Mouse (Mus musculus): Measurements from ENCODE around the gene 1700067K01Rik.
"Not testable (repeated sequence)": the region's sequence is repeated elsewhere in the genome, so short reads cannot be mapped to it uniquely, and the experiment has no call there.

Gene 1700067K01Rik

GRCm38 (mm10) chr8:83983222-83983621 lies 18.1 kb upstream of the 1700067K01Rik start:
- not testable (repeated sequence) for DNase-seq (ENCODE audit: low read depth)

GRCm38 (mm10) chr8:83989243-83989642 lies 12.1 kb upstream of the 1700067K01Rik start:
- no peak for DNase-seq (ENCODE audit: low read depth)

DNA sequence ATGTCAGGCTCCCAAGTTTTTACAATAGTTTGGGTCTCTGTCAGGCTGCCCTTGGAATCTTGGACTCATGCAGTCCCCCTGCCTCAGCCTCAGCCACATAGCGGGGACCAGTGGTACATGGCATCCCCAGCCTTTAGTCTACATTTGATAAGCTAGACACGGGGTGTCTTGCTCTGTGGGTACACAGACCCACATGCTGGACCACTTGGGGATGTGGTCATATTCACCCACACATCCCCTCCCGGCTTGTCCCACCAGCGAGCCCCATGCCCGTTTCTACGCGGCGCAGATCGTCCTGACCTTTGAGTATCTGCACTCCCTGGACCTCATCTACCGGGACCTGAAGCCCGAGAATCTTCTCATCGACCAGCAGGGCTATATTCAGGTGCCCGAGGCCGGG lies 11.1 kb upstream of the 1700067K01Rik start:
- DNase-seq (ENCODE audit: low read depth) = no peak

GRCm38 (mm10) chr8:83992488-83992887 lies 8.8 kb upstream of the 1700067K01Rik start:
- DNase-seq (ENCODE audit: low read depth) = no peak

GRCm38 (mm10) chr8:83994030-83994429 lies 7.3 kb upstream of the 1700067K01Rik start:
- no peak for DNase-seq (ENCODE audit: low read depth)

GRCm38 (mm10) chr8:83995973-83996372 lies 5.3 kb upstream of the 1700067K01Rik start:
- DNase-seq (ENCODE audit: low read depth) = no peak

DNA sequence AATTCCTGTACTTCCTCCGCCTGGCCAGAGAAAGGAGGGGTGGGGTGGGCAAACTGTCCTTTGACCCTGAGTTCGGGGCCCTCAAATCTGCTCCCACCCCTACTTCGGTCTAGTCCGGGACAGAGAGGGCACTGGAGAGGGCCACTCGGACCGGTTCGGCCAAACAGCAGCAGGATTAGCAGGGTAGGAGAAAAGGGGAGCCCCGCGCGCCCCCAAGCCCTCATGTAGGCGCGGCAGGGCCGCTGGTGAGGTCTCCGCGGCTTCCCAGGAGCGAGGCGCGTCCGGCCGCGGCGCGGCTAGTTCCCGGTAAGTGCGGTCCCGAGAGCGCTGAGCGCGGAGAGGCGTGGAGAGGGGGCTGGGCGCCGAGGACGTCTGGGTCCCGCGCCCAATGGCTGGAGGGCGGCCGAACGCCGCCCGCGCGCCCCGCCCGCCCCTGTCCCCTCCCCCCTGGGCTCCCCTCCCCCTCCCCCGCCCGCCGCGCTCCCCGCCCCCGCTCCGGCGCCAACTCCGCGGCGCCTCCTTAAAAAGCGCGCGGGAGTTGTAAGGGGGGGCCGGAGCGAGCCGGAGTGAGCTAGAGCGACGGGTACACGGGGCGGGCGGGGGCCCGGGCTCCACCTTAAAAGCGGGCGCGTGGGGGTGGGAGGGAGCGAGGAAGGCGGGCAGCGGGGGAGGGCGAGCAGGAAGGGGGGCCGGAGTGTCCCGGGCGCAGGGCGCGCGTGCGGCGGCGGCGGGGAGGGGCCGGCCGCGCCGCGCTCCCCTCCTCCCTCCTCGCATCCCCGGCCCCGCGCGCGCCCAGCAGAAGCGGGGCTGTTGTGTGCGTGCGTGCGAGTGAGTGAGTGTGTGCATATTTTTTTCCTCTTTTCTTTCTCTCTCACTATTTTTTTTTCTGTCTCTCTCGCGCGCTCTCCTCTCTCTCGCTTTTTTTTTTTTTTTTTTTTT lies 4.5 kb upstream of the 1700067K01Rik start:
- DNase-seq (ENCODE audit: low read depth) = peak; percentile 80

GRCm38 (mm10) chr8:83997511-83998141 lies 3.7 kb upstream of the 1700067K01Rik start, which contains the start of gene Samd1:
Gene Samd1, plus strand, starts transcription at chr8:83997672.
- peak; percentile 66 for DNase-seq (ENCODE audit: low read depth)

- DNase-seq (ENCODE audit: low read depth) = peak; percentile 87
Observed at GRCm38 (mm10) chr8:83998231-83999056, 2.9 kb upstream of the 1700067K01Rik start.

DNA sequence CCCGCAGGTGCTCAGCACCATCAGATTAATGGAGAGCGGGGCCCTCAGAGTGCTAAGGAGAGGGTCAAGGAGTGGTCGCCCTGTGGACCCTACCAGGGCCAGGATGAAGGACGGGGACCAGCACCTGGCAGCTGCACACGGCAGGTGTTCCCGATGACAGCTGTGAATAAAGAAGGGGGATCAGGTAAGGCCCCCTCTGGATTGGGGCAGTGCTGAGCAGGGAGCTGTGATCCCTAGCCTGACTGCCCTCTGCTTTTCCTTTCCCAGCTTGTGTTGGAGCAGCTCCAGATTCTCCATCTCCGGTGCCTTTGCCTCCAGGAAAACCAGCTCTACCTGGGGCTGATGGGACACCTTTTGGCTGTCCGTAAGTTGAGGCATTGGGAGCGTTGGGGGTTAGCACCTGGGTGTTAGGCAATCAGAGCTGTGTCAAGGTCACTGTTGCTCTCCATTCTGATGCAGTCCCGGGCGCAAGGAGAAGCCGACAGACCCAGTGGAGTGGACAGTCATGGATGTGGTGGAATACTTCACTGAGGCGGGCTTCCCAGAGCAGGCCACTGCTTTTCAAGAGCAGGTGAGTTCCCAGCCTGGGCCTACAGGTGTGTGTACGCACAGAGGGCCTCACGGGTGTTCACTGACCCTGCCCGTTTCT lies 2.1 kb upstream of the 1700067K01Rik start:
- DNase-seq (ENCODE audit: low read depth) = no peak

DNA sequence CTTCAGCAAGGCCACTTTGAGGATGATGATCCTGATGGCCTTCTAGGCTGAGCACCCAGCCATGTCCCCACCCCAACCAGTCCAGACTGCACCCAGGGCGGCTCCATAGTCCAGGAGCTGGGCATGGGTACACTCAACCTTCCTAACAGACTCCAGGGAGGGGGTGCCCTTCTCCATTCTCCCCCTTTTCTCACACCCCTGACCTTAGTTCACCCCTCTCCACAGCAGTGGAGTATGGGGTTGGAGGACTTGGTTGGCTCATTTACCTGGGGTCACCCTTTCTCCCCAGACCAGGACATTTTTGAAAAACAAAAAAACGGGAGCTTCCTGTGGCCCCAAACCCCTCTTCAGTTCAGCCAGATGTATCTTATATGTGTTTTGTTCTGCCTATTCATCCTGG lies 1.5 kb upstream of the 1700067K01Rik start:
- no peak for DNase-seq (ENCODE audit: low read depth)

DNA sequence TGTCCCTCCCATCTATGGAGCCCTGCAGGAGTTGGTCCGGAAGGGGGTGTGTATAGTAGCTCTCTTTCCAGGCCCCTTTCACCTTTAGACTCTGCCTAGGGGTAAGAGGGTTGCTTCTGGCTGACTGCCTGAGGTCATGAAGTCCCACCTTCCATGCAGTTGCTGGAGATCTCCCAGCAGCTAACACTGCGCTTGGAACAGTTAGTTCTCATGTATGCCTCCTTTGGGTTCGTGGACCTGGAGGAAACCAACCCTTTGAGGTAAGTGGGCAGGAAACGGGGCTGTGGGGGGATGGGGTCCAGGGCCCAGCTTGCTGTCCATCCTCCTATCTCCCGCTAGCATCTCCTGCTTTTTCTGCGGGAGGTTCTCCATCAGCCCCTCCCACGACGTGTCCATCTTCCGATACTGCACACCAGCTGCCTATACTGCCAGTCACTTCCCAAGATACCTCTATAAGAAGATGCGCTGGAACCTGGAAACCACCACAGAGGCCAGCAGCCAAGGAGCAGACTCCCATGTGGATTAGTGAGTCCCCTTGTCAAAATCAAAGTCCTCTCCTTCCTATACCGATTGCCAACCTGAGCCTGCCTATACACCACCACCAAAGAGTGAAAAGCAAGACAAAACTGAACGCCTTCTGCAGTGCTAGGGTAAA lies 1.8 kb downstream of the 1700067K01Rik start:
- no peak for DNase-seq (ENCODE audit: low read depth)

DNA sequence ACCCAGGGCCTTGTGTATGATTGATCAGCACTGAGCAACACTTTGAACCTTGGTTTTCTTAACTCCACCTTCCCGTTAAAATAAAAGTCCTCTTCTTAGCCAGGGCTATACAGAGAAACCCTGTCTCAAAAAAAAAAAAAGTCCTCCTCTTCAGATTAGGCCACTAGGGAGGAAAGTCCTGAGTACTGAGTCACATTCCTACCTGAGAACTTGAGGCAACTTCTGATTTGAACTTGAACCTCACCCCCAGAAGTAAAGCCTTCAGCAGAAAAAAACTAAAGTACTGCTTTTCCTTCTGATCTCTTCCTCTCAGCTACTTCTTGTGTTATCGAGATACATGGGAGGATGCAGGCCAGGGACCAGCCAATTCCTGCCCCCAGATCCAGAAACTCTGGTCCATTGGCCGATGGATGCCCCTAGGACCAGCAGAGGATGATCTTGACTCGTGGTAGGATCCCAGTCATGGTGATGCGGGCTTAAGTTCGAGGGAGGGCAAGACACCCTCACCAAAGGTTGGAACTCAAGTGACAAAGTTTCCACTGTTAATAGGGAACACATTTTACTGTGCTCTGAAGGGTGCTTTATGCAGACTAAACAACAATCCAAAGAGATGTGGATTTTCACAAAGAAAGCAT lies 2.4 kb downstream of the 1700067K01Rik start:
- DNase-seq (ENCODE audit: low read depth) = no peak

GRCm38 (mm10) chr8:84004533-84005201 lies 3.4 kb downstream of the 1700067K01Rik start:
- DNase-seq (ENCODE audit: low read depth) = peak; percentile 98

GRCm38 (mm10) chr8:84005502-84005901 lies 4.2 kb downstream of the 1700067K01Rik start:
- DNase-seq (ENCODE audit: low read depth) = not testable (repeated sequence)

GRCm38 (mm10) chr8:84008362-84008761 lies 7.1 kb downstream of the 1700067K01Rik start:
- no peak for DNase-seq (ENCODE audit: low read depth)

DNA sequence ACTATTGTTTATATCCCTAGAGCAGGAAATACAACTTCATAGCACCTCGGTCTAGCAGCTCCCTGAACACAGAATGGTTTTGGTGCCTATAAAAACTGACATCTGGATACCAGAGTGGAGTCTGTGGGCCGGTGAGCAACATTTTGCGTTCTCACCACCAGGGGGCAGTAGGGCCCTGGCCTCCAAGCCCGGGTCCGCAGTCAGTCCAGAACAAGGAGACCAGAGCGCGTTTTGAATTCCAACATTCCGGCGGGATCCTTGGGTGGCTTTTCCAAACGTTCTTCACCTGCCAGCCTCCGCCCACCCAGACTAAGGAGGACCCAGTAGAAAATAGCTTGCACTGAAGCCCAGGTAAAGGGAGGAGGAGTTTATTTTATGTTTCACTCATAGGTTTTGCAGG lies 8.6 kb downstream of the 1700067K01Rik start:
- DNase-seq (ENCODE audit: low read depth) = peak; percentile 88

GRCm38 (mm10) chr8:84010625-84011611 lies 9.6 kb downstream of the 1700067K01Rik start:
- DNase-seq (ENCODE audit: low read depth) = peak; percentile 87

All from induced T-regulatory cell, adult 2 months (primary cell).